Mouse (Mus musculus): ENCODE results near the gene Rnf8.

- no peak for TF ChIP-seq CTCF (IDR thresholded peaks at IDR 0.05; ENCODE audit: control insufficient read depth, insufficient read depth, insufficient replicate concordance, low read depth, low read length)
- peak; percentile 80 for TF ChIP-seq POLR2A (IDR thresholded peaks at IDR 0.05; ENCODE audit: control insufficient read depth, low read depth, low read length)
Measured at GRCm38 (mm10) chr17:29660076-29660761, 45.6 kb downstream of the Rnf8 start, which contains the start of gene Cmtr1.
